Mouse (Mus musculus) megakaryocyte, embryonic 14.5 days (primary cell): ENCODE results near the gene Tenm3. TPM values are rescaled to one million over a fixed set of nuclear protein-coding genes. Genes with fewer than 3 reads are reported as not detected.

Experiments
- H3K27me3 ChIP-seq: replicated peaks from 2 replicates; pipeline ENCODE3; 2012; ENCODE audit warnings: inconsistent platforms
- H3K36me3 ChIP-seq: replicated peaks from 2 replicates; pipeline ENCODE3; 2012; ENCODE audit warnings: low read length, inconsistent platforms, mixed read lengths
- H3K4me1 ChIP-seq: 2 replicates; pipeline ENCODE4 v1.6.1; 2012; ENCODE audit warnings: inconsistent platforms
- H3K4me3 ChIP-seq: replicated peaks from 2 replicates; pipeline ENCODE3; 2012; ENCODE audit warnings: moderate library complexity, mild to moderate bottlenecking, inconsistent platforms
- H3K9me3 ChIP-seq: 2 replicates; pipeline ENCODE4 v1.6.1; 2012; ENCODE audit warnings: inconsistent platforms
- FLI1 ChIP-seq: IDR thresholded peaks from 2 replicates; pipeline ENCODE4 v1.6.1; 2012; ENCODE audit warnings: low read length, inconsistent platforms, mixed read lengths
- GATA1 ChIP-seq: IDR thresholded peaks from 3 replicates; pipeline ENCODE4 v1.6.1; 2012; ENCODE audit warnings: mixed read lengths, low read length, inconsistent platforms, borderline replicate concordance
- polyA plus RNA-seq: library from polyadenylated mRNA; stranded (reverse); fragments of >175 nt; gene quantifications from 2 replicates; pipeline ENCODE4 v1.2.3, GENCODE M21; 2012; ENCODE audit warnings: low replicate concordance; ENCODE audit not compliant: insufficient read depth

The Tenm3 gene
- polyA plus RNA-seq, 1 experiment = 0.39 TPM

- Histone ChIP-seq H3K27me3 (no peaks in the 10 kb centered on the region), H3K4me3 (no peak overlapping the region), H3K36me3 (no peaks in the 10 kb centered on the region), H3K9me3 (peaks cover 23% of the 10 kb centered on the region), H3K4me1 (no peaks in the 10 kb centered on the region)
- TF ChIP-seq FLI1 (no peak), GATA1 (no peak)
These were observed 64.6 kb downstream of the Tenm3 start for GRCm38 (mm10) chr8:48779194-48779593.

- TF ChIP-seq FLI1 (no peak), GATA1 (no peak)
- no peaks in the 10 kb centered on the region for H3K27me3 ChIP-seq
- peaks cover 22% of the 10 kb centered on the region for H3K9me3 ChIP-seq
- H3K4me1 ChIP-seq = no peaks in the 10 kb centered on the region
- H3K4me3 ChIP-seq = no peak overlapping the region
- H3K36me3 ChIP-seq = no peaks in the 10 kb centered on the region
These were observed 67.7 kb downstream of the Tenm3 start for GRCm38 (mm10) chr8:48776081-48776480.

- Histone ChIP-seq H3K4me3 (no peak overlapping the region), H3K36me3 (no peaks in the 10 kb centered on the region), H3K4me1 (no peaks in the 10 kb centered on the region), H3K27me3 (no peaks in the 10 kb centered on the region), H3K9me3 (peaks cover 27% of the 10 kb centered on the region)
- no peak for TF ChIP-seq GATA1
- TF ChIP-seq FLI1 = no peak
These were observed 68.2 kb downstream of the Tenm3 start for GRCm38 (mm10) chr8:48775531-48776037.

GRCm38 (mm10) chr8:48774837-48775236 lies 68.9 kb downstream of the Tenm3 start:
- no peaks in the 10 kb centered on the region for H3K36me3 ChIP-seq
- H3K9me3 ChIP-seq = peaks cover 27% of the 10 kb centered on the region
- no peak for TF ChIP-seq GATA1
- TF ChIP-seq FLI1 = no peak
- H3K27me3 ChIP-seq = no peaks in the 10 kb centered on the region
- H3K4me3 ChIP-seq = no peak overlapping the region
- no peaks in the 10 kb centered on the region for H3K4me1 ChIP-seq

- Histone ChIP-seq H3K4me3 (no peak overlapping the region), H3K9me3 (peaks cover 21% of the 10 kb centered on the region), H3K27me3 (no peaks in the 10 kb centered on the region), H3K4me1 (no peaks in the 10 kb centered on the region), H3K36me3 (no peaks in the 10 kb centered on the region)
- TF ChIP-seq FLI1 (no peak), GATA1 (no peak)
These were observed 77.1 kb downstream of the Tenm3 start for GRCm38 (mm10) chr8:48766545-48767234.

GRCm38 (mm10) chr8:48765212-48765611 lies 78.5 kb downstream of the Tenm3 start:
- no peak for TF ChIP-seq FLI1
- H3K4me3 ChIP-seq = no peak overlapping the region
- no peaks in the 10 kb centered on the region for H3K27me3 ChIP-seq
- H3K36me3 ChIP-seq = no peaks in the 10 kb centered on the region
- peaks cover 16% of the 10 kb centered on the region for H3K9me3 ChIP-seq
- no peaks in the 10 kb centered on the region for H3K4me1 ChIP-seq

GRCm38 (mm10) chr8:48764011-48764410 lies 79.7 kb downstream of the Tenm3 start:
- TF ChIP-seq GATA1 (no peak), FLI1 (no peak)
- H3K9me3 ChIP-seq = peaks cover 18% of the 10 kb centered on the region

GRCm38 (mm10) chr8:48756874-48757273 lies 86.9 kb downstream of the Tenm3 start:
- H3K36me3 ChIP-seq = no peaks in the 10 kb centered on the region
- no peaks in the 10 kb centered on the region for H3K4me1 ChIP-seq
- H3K27me3 ChIP-seq = no peaks in the 10 kb centered on the region
- H3K9me3 ChIP-seq = peaks cover 21% of the 10 kb centered on the region
- no peak overlapping the region for H3K4me3 ChIP-seq
- TF ChIP-seq FLI1 = no peak
- TF ChIP-seq GATA1 = no peak

More at GRCm38 (mm10) chr8:48764011-48764410, 79.7 kb downstream of the Tenm3 start:
- Histone ChIP-seq H3K36me3 (no peaks in the 10 kb centered on the region), H3K27me3 (no peaks in the 10 kb centered on the region), H3K4me3 (no peak overlapping the region), H3K4me1 (no peaks in the 10 kb centered on the region)

- H3K9me3 ChIP-seq = peaks cover 21% of the 10 kb centered on the region
These were observed 88.3 kb downstream of the Tenm3 start for GRCm38 (mm10) chr8:48755492-48755891.

GRCm38 (mm10) chr8:48754959-48755358 lies 88.8 kb downstream of the Tenm3 start:
- no peak for TF ChIP-seq GATA1
- Histone ChIP-seq H3K4me1 (no peaks in the 10 kb centered on the region), H3K4me3 (no peak overlapping the region), H3K9me3 (peaks cover 21% of the 10 kb centered on the region), H3K27me3 (no peaks in the 10 kb centered on the region), H3K36me3 (no peaks in the 10 kb centered on the region)

More at GRCm38 (mm10) chr8:48755492-48755891, 88.3 kb downstream of the Tenm3 start:
- H3K36me3 ChIP-seq = no peaks in the 10 kb centered on the region
- no peaks in the 10 kb centered on the region for H3K4me1 ChIP-seq
- no peaks in the 10 kb centered on the region for H3K27me3 ChIP-seq
- H3K4me3 ChIP-seq = no peak overlapping the region
- TF ChIP-seq FLI1 (no peak), GATA1 (no peak)

GRCm38 (mm10) chr8:48751965-48752364 lies 91.8 kb downstream of the Tenm3 start:
- TF ChIP-seq FLI1 (no peak), GATA1 (no peak)
- peaks cover 23% of the 10 kb centered on the region for H3K9me3 ChIP-seq
- no peak overlapping the region for H3K4me3 ChIP-seq
- no peaks in the 10 kb centered on the region for H3K36me3 ChIP-seq
- no peaks in the 10 kb centered on the region for H3K4me1 ChIP-seq
- H3K27me3 ChIP-seq = no peaks in the 10 kb centered on the region
